Mouse (Mus musculus) bone marrow macrophage, adult 2 months (primary cell): Measurements from ENCODE around the gene Aldh16a1.

Source experiments
- CTCF ChIP-seq: IDR thresholded peaks from 2 replicates; pipeline ENCODE4 v1.5.1; 2012; ENCODE audit warnings: low read depth, mild to moderate bottlenecking, low read length, moderate library complexity
- POLR2A ChIP-seq: IDR thresholded peaks from 2 replicates; pipeline ENCODE4 v1.6.1; 2012; ENCODE audit warnings: mild to moderate bottlenecking, low read depth, low read length, borderline replicate concordance

DNA sequence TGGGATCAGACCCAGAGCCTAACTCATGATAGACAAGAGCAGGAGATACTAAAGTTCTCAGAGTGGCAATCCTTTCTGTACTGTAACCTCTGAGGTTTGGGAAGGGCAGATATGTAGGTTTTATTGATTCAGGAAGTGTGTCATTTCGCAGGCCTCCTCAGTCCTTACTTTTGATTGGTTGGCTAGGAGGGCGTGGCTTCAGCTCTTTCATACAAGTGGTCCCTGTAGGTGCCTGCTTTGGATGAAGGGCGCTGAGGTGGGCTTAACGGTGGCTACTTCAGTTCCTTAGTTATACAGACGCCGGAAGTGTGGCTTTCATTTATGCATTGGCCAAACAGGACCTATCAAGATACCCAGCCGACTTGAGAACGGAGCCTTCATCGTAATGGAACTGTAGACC lies 1.2 kb upstream of the Aldh16a1 start:
- TF ChIP-seq CTCF (no peak), POLR2A (no peak)
